In the genomic region with DNA sequence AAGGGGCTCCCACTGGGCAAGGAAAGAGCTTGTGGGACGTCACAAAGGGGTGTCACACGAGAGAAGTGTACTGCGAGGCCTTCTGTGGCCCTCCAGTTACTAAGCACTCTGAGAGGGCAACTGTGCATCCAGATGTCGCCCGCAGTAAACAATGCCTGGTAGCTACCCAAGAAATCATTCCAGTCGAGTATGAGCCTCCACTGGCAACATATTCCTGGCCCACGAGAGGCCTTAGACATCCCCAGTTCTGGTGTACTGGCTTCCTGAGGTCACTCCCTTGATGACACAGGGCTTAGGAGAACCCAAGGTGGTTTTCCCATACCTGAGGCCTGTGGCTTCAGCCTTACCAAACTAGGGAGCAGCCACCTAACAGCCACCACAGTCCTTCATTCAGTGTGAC, we compare ENCODE assay signal across 9 mouse cellular contexts. TPM values are rescaled to one million over a fixed set of nuclear protein-coding genes. Genes with fewer than 3 reads are reported as not detected.
DNase-seq lines count a peak whose midpoint lies in the region; ATAC-seq lines count a peak whose summit lies in the region.
"Had no signal": no experiment of that assay in that cellular context is flagged by ENCODE, and none has a peak within 500 bp of the region (broad histone marks: within the 10 kb centered on the region; RNA-seq: fewer than 3 reads in every experiment).

No protein-coding gene starts in this region.

- intact Hi-C loops in gastrocnemius, postnatal 36 days (cut with DNase I) = no loop called here

- peaks cover 33% of the 10 kb centered on the region for H3K4me1 ChIP-seq in forebrain, embryonic 10.5 days
- peaks cover 5% of the 10 kb centered on the region for H3K4me1 ChIP-seq in forebrain, embryonic 11.5 days (replicated peaks; ENCODE audit: control insufficient read depth, insufficient read depth, low read length)
- H3K4me1 ChIP-seq in kidney, embryonic 16.5 days (ENCODE audit: insufficient read depth, low read length) = peaks cover 35% of the 10 kb centered on the region
- peaks cover 39% of the 10 kb centered on the region for H3K4me1 ChIP-seq in kidney, embryonic 15.5 days
- H3K4me1 ChIP-seq in embryonic facial prominence, embryonic 15.5 days = peaks cover 44% of the 10 kb centered on the region
- H3K4me1 ChIP-seq in limb, embryonic 15.5 days = peaks cover 43% of the 10 kb centered on the region

- H3K9me3 ChIP-seq in forebrain, embryonic 10.5 days = no peaks in the 10 kb centered on the region; the same call in 1 of the 2 replicates
- H3K9me3 ChIP-seq in forebrain, embryonic 11.5 days (ENCODE audit: control insufficient read depth, low read length) = no peaks in the 10 kb centered on the region
- no peaks in the 10 kb centered on the region for H3K9me3 ChIP-seq in kidney, embryonic 16.5 days (ENCODE audit: low read length)
- H3K9me3 ChIP-seq in kidney, embryonic 15.5 days (replicated peaks) = no peaks in the 10 kb centered on the region
- H3K9me3 ChIP-seq in embryonic facial prominence, embryonic 15.5 days (replicated peaks) = no peaks in the 10 kb centered on the region
- no peaks in the 10 kb centered on the region for H3K9me3 ChIP-seq in limb, embryonic 15.5 days
- H3K9me3 ChIP-seq: stomach, embryonic 15.5 days had no signal

- no peak for ATAC-seq in forebrain, embryonic 11.5 days (replicated peaks; ENCODE audit: low FRiP score)
- ATAC-seq in kidney, embryonic 16.5 days (ENCODE audit: low FRiP score, low TSS enrichment) = no peak
- ATAC-seq in kidney, embryonic 15.5 days (replicated peaks; ENCODE audit: low FRiP score) = no peak
- ATAC-seq in embryonic facial prominence, embryonic 15.5 days (ENCODE audit: insufficient number of reproducible peaks, low FRiP score, low TSS enrichment, low read depth) = no peak
- no peak for ATAC-seq in limb, embryonic 15.5 days (ENCODE audit: insufficient number of reproducible peaks, low FRiP score, low TSS enrichment, low read depth)

- H3K27ac ChIP-seq in forebrain, embryonic 10.5 days = peak overlapping the region; percentile 79
- no peak overlapping the region for H3K27ac ChIP-seq in forebrain, embryonic 11.5 days (ENCODE audit: low read depth, low read length)
- peak overlapping the region; percentile 1; the same call in 1 of the 2 replicates for H3K27ac ChIP-seq in kidney, embryonic 16.5 days (ENCODE audit: low read length)
- H3K27ac ChIP-seq in kidney, embryonic 15.5 days = no peak overlapping the region
- H3K27ac ChIP-seq in embryonic facial prominence, embryonic 15.5 days (replicated peaks) = peak overlapping the region; percentile 60
- H3K27ac ChIP-seq in limb, embryonic 15.5 days = peak overlapping the region; percentile 68

- no peak overlapping the region for H3K9ac ChIP-seq in forebrain, embryonic 11.5 days (ENCODE audit: low read length)
- no peak overlapping the region for H3K9ac ChIP-seq in kidney, embryonic 16.5 days (replicated peaks; ENCODE audit: low read length)
- H3K9ac ChIP-seq in kidney, embryonic 15.5 days = no peak overlapping the region
- no peak overlapping the region for H3K9ac ChIP-seq in embryonic facial prominence, embryonic 15.5 days
- no peak overlapping the region for H3K9ac ChIP-seq in limb, embryonic 15.5 days
- H3K9ac ChIP-seq: stomach, embryonic 15.5 days had no signal

- H3K4me2 ChIP-seq in forebrain, embryonic 11.5 days (ENCODE audit: low read depth, low read length, severe bottlenecking) = no peak overlapping the region
- H3K4me2 ChIP-seq in kidney, embryonic 16.5 days (replicated peaks; ENCODE audit: low read depth, low read length) = no peak overlapping the region
- H3K4me2 ChIP-seq in kidney, embryonic 15.5 days = no peak overlapping the region
- H3K4me2 ChIP-seq in embryonic facial prominence, embryonic 15.5 days (replicated peaks) = no peak overlapping the region
- H3K4me2 ChIP-seq in limb, embryonic 15.5 days = no peak overlapping the region

- H3K36me3 ChIP-seq in forebrain, embryonic 10.5 days (replicated peaks) = peaks cover 54% of the 10 kb centered on the region
- no peaks in the 10 kb centered on the region; the same call in 1 of the 2 replicates for H3K36me3 ChIP-seq in forebrain, embryonic 11.5 days (ENCODE audit: control insufficient read depth, insufficient read depth, low read length)
- peaks cover 29% of the 10 kb centered on the region; the same call in 1 of the 2 replicates for H3K36me3 ChIP-seq in kidney, embryonic 16.5 days (ENCODE audit: insufficient read depth, low read length)
- peaks cover 33% of the 10 kb centered on the region for H3K36me3 ChIP-seq in kidney, embryonic 15.5 days
- peaks cover 33% of the 10 kb centered on the region for H3K36me3 ChIP-seq in embryonic facial prominence, embryonic 15.5 days
- H3K36me3 ChIP-seq in limb, embryonic 15.5 days = peaks cover 34% of the 10 kb centered on the region

- no peak overlapping the region for H3K4me3 ChIP-seq in forebrain, embryonic 10.5 days
- H3K4me3 ChIP-seq in forebrain, embryonic 11.5 days (ENCODE audit: low read depth, low read length) = no peak overlapping the region
- no peak overlapping the region for H3K4me3 ChIP-seq in kidney, embryonic 16.5 days (ENCODE audit: low read length)
- no peak overlapping the region for H3K4me3 ChIP-seq in kidney, embryonic 15.5 days (replicated peaks)
- no peak overlapping the region for H3K4me3 ChIP-seq in embryonic facial prominence, embryonic 15.5 days (replicated peaks)
- no peak overlapping the region for H3K4me3 ChIP-seq in limb, embryonic 15.5 days
- H3K4me3 ChIP-seq: stomach, embryonic 15.5 days had no signal

- no peaks in the 10 kb centered on the region for H3K27me3 ChIP-seq in forebrain, embryonic 10.5 days (ENCODE audit: poor library complexity, severe bottlenecking)
- no peaks in the 10 kb centered on the region for H3K27me3 ChIP-seq in forebrain, embryonic 11.5 days (ENCODE audit: control insufficient read depth, insufficient read depth, low read length)
- H3K27me3 ChIP-seq in kidney, embryonic 16.5 days (ENCODE audit: insufficient read depth, low read length) = no peaks in the 10 kb centered on the region
- no peaks in the 10 kb centered on the region for H3K27me3 ChIP-seq in kidney, embryonic 15.5 days
- H3K27me3 ChIP-seq in embryonic facial prominence, embryonic 15.5 days = no peaks in the 10 kb centered on the region
- H3K27me3 ChIP-seq in limb, embryonic 15.5 days = no peaks in the 10 kb centered on the region
- H3K27me3 ChIP-seq: stomach, embryonic 15.5 days had no signal

- 76% methylated on average over 7 of the region's 7 CpGs for WGBS in forebrain, embryonic 10.5 days
- 65% methylated on average over 7 of the region's 7 CpGs for WGBS in forebrain, embryonic 11.5 days
- 71% methylated on average over 7 of the region's 7 CpGs for WGBS in kidney, embryonic 16.5 days
- WGBS in kidney, embryonic 15.5 days = 70% methylated on average over 7 of the region's 7 CpGs
- WGBS in embryonic facial prominence, embryonic 15.5 days = 65% methylated on average over 7 of the region's 7 CpGs
- WGBS in limb, embryonic 15.5 days = 70% methylated on average over 7 of the region's 7 CpGs

- DNase-seq in forebrain, embryonic 10.5 days (ENCODE audit: extremely low spot score, low spot score) = no peak
- no peak for DNase-seq in forebrain, embryonic 11.5 days (ENCODE audit: low spot score)
- no peak for DNase-seq in gastrocnemius, postnatal 36 days
- no peak for DNase-seq in spleen, adult 12 weeks (ENCODE audit: low spot score)

RNA-seq across cellular contexts. Expression of gene Hdac7, which starts 31.4 kb away (rescaled TPM):
- 21.6 and 25.3 TPM in 2 replicates for polyA plus RNA-seq in forebrain, embryonic 10.5 days (2016; fragmentation: Nextera tagmentation; extraction: Ambion mirVana)
- polyA plus RNA-seq in forebrain, embryonic 11.5 days (2014; fragmentation: Nextera tagmentation; extraction: Ambion mirVana) = 23.9 and 26.4 TPM in 2 replicates
- 37.3 and 40.0 TPM in 2 replicates for polyA plus RNA-seq in kidney, embryonic 16.5 days (2015; fragmentation: Nextera tagmentation; extraction: Ambion mirVana)
- 29.9 and 35.2 TPM in 2 replicates for polyA plus RNA-seq in kidney, embryonic 15.5 days (2015; fragmentation: Nextera tagmentation; extraction: Ambion mirVana)
- 37.6 and 37.9 TPM in 2 replicates for polyA plus RNA-seq in embryonic facial prominence, embryonic 15.5 days (2015; fragmentation: Nextera tagmentation; extraction: Ambion mirVana)
- polyA plus RNA-seq in limb, embryonic 15.5 days (2015; fragmentation: Nextera tagmentation; extraction: Ambion mirVana) = 33.5 and 34.1 TPM in 2 replicates
- total RNA-seq in gastrocnemius, postnatal 36 days (2021) = 10 to 100 TPM; 10.6 to 11.8 TPM

RNA-seq across cellular contexts. Expression of gene Slc48a1, which starts 34.6 kb away (rescaled TPM):
- 28.7 and 32.2 TPM in 2 replicates for polyA plus RNA-seq in forebrain, embryonic 10.5 days (2016; fragmentation: Nextera tagmentation; extraction: Ambion mirVana)
- 32.1 and 32.9 TPM in 2 replicates for polyA plus RNA-seq in forebrain, embryonic 11.5 days (2014; fragmentation: Nextera tagmentation; extraction: Ambion mirVana)
- 81.7 and 81.9 TPM in 2 replicates for polyA plus RNA-seq in kidney, embryonic 16.5 days (2015; fragmentation: Nextera tagmentation; extraction: Ambion mirVana)
- polyA plus RNA-seq in kidney, embryonic 15.5 days (2015; fragmentation: Nextera tagmentation; extraction: Ambion mirVana) = 57.5 and 58.8 TPM in 2 replicates
- 51.2 and 52.7 TPM in 2 replicates for polyA plus RNA-seq in embryonic facial prominence, embryonic 15.5 days (2015; fragmentation: Nextera tagmentation; extraction: Ambion mirVana)
- 58.7 and 59.0 TPM in 2 replicates for polyA plus RNA-seq in limb, embryonic 15.5 days (2015; fragmentation: Nextera tagmentation; extraction: Ambion mirVana)
- 10 to 100 TPM; 44.8 to 46.2 TPM for total RNA-seq in gastrocnemius, postnatal 36 days (2021)

RNA-seq across cellular contexts. Expression of gene Rapgef3, which starts 45.1 kb away (rescaled TPM):
- 5.4 and 6.3 TPM in 2 replicates for polyA plus RNA-seq in forebrain, embryonic 10.5 days (2016; fragmentation: Nextera tagmentation; extraction: Ambion mirVana)
- 4.8 and 5.5 TPM in 2 replicates for polyA plus RNA-seq in forebrain, embryonic 11.5 days (2014; fragmentation: Nextera tagmentation; extraction: Ambion mirVana)
- polyA plus RNA-seq in kidney, embryonic 16.5 days (2015; fragmentation: Nextera tagmentation; extraction: Ambion mirVana) = 36.3 and 36.4 TPM in 2 replicates
- 23.0 and 29.7 TPM in 2 replicates for polyA plus RNA-seq in kidney, embryonic 15.5 days (2015; fragmentation: Nextera tagmentation; extraction: Ambion mirVana)
- 11.8 and 12.9 TPM in 2 replicates for polyA plus RNA-seq in embryonic facial prominence, embryonic 15.5 days (2015; fragmentation: Nextera tagmentation; extraction: Ambion mirVana)
- 9.8 and 10.7 TPM in 2 replicates for polyA plus RNA-seq in limb, embryonic 15.5 days (2015; fragmentation: Nextera tagmentation; extraction: Ambion mirVana)
- total RNA-seq in gastrocnemius, postnatal 36 days (2021) = 1 to 10 TPM; 5.1 to 7.7 TPM

Comparison
In these comparisons a context has a peak if more than half of its experiments do, and no peak if none do; other contexts are left out.
1. H3K27ac ChIP-seq: peak in forebrain, embryonic 10.5 days (single experiment), kidney, embryonic 16.5 days (single experiment), embryonic facial prominence, embryonic 15.5 days (single experiment) and limb, embryonic 15.5 days (single experiment); none in forebrain, embryonic 11.5 days (single experiment) and kidney, embryonic 15.5 days (single experiment).